Mouse (Mus musculus) neural tube, embryonic 14.5 days (tissue): ENCODE data around the gene Lasp1. TPM values are rescaled to one million over a fixed set of nuclear protein-coding genes. Genes with fewer than 3 reads are reported as not detected.

ENCODE experiments used
- ATAC-seq: fragments of 200-750 bp; cut with Nextera tagmentation; 2 replicates; pipeline ENCODE4 v1.8.0; 2017; ENCODE audit warnings: low read depth, mild to moderate bottlenecking, moderate TSS enrichment, moderate library complexity
- H3K27ac ChIP-seq: fragments of 300-500 bp; sonication (generic); 2 replicates; pipeline ENCODE4 v1.5.1; 2014; ENCODE audit warnings: low read depth, mild to moderate bottlenecking, control low read depth, low read length, moderate library complexity, mixed read lengths
- H3K27me3 ChIP-seq: fragments of 300-500 bp; sonication (generic); 2 replicates; pipeline ENCODE4 v1.6.1; 2014; ENCODE audit warnings: low read length; ENCODE audit not compliant: control insufficient read depth, insufficient read depth
- H3K36me3 ChIP-seq: fragments of 300-500 bp; sonication (generic); 2 replicates; pipeline ENCODE4 v1.6.1; 2014; ENCODE audit warnings: low read length, mixed read lengths; ENCODE audit not compliant: control insufficient read depth, insufficient read depth
- H3K4me1 ChIP-seq: fragments of 300-500 bp; sonication (generic); 2 replicates; pipeline ENCODE4 v1.6.1; 2014; ENCODE audit warnings: low read length; ENCODE audit not compliant: control insufficient read depth, insufficient read depth
- H3K4me2 ChIP-seq: fragments of 300-500 bp; sonication (generic); 2 replicates; pipeline ENCODE4 v1.6.1; 2014; ENCODE audit warnings: mild to moderate bottlenecking, low read depth, low read length, control low read depth
- H3K4me3 ChIP-seq: fragments of 300-500 bp; sonication (generic); 2 replicates; pipeline ENCODE4 v1.5.1; 2014; ENCODE audit warnings: low read depth, low read length, control low read depth, mixed read lengths
- H3K9ac ChIP-seq: fragments of 300-500 bp; sonication (generic); replicated peaks from 2 replicates; pipeline ENCODE4 v1.6.1; 2014; ENCODE audit warnings: low read depth, mild to moderate bottlenecking, control low read depth, low read length, mixed read lengths
- H3K9me3 ChIP-seq: fragments of 300-500 bp; sonication (generic); 2 replicates; pipeline ENCODE4 v1.6.1; 2016; ENCODE audit warnings: low read length; ENCODE audit not compliant: control insufficient read depth
- WGBS: fragments of 180-500 bp; shearing (Covaris S2); extraction: QIAGEN DNeasy Blood & Tissue Kit; methylation state at CpG from one replicate; pipeline ENCODE4 v1.1.7; 2014; 5-methylcytosine and 5-hydroxymethylcytosine counted together
- polyA plus RNA-seq: library from polyadenylated mRNA; unstranded; fragments of >200 nt; fragmentation: Nextera tagmentation; extraction: Ambion mirVana; gene quantifications from 2 replicates; pipeline ENCODE4 v1.2.1, GENCODE M21; 2014

The Lasp1 gene
- polyA plus RNA-seq, 1 experiment from 2014 or later: 82.9 TPM

- no peak overlapping the region for H3K9ac ChIP-seq
Measured at GRCm38 (mm10) chr11:97818571-97818970, 19.8 kb downstream of the Lasp1 start.

GRCm38 (mm10) chr11:97819102-97819501 is 20.3 kb downstream of the Lasp1 start:
- Histone ChIP-seq H3K9me3 (no peaks in the 10 kb centered on the region), H3K27ac (peak overlapping the region; percentile 39; the same call in 1 of the 2 replicates), H3K4me3 (no peak overlapping the region), H3K9ac (no peak overlapping the region), H3K27me3 (no peaks in the 10 kb centered on the region), H3K4me2 (no peak overlapping the region), H3K4me1 (peaks cover 5% of the 10 kb centered on the region; the same call in 1 of the 2 replicates), H3K36me3 (peaks cover 23% of the 10 kb centered on the region)
- ATAC-seq: no peak
- WGBS: 63% methylated on average over 4 of the region's 4 CpGs

More at GRCm38 (mm10) chr11:97818571-97818970, 19.8 kb downstream of the Lasp1 start:
- ATAC-seq: peak; percentile 86; the same call in 1 of the 2 replicates
- WGBS: 5% methylated on average over 4 of the region's 4 CpGs
- Histone ChIP-seq H3K9me3 (no peaks in the 10 kb centered on the region), H3K27ac (no peak overlapping the region), H3K4me2 (no peak overlapping the region), H3K4me3 (no peak overlapping the region), H3K4me1 (peaks cover 8% of the 10 kb centered on the region; the same call in 1 of the 2 replicates), H3K36me3 (peaks cover 24% of the 10 kb centered on the region), H3K27me3 (no peaks in the 10 kb centered on the region)

- Histone ChIP-seq H3K9ac (no peak overlapping the region), H3K4me2 (no peak overlapping the region), H3K4me3 (no peak overlapping the region), H3K27ac (no peak overlapping the region), H3K9me3 (no peaks in the 10 kb centered on the region), H3K27me3 (no peaks in the 10 kb centered on the region), H3K36me3 (peaks cover 27% of the 10 kb centered on the region), H3K4me1 (peaks cover 8% of the 10 kb centered on the region; the same call in 1 of the 2 replicates)
- ATAC-seq: no peak
- WGBS: 85% methylated on average over 5 of the region's 5 CpGs
Measured at GRCm38 (mm10) chr11:97819923-97820322, 21.1 kb downstream of the Lasp1 start.

GRCm38 (mm10) chr11:97820840-97821239 is 22.0 kb downstream of the Lasp1 start:
- Histone ChIP-seq H3K4me1 (peaks cover 8% of the 10 kb centered on the region; the same call in 1 of the 2 replicates), H3K9me3 (no peaks in the 10 kb centered on the region), H3K27ac (no peak overlapping the region), H3K4me3 (no peak overlapping the region), H3K9ac (no peak overlapping the region), H3K4me2 (no peak overlapping the region), H3K27me3 (no peaks in the 10 kb centered on the region), H3K36me3 (peaks cover 25% of the 10 kb centered on the region)
- no peak for ATAC-seq
- 71% methylated on average over 4 of the region's 4 CpGs for WGBS

GRCm38 (mm10) chr11:97821401-97822064 is 22.7 kb downstream of the Lasp1 start:
- Histone ChIP-seq H3K27me3 (no peaks in the 10 kb centered on the region), H3K4me3 (no peak overlapping the region), H3K9me3 (no peaks in the 10 kb centered on the region), H3K36me3 (peaks cover 22% of the 10 kb centered on the region), H3K4me2 (no peak overlapping the region), H3K9ac (no peak overlapping the region), H3K4me1 (peaks cover 8% of the 10 kb centered on the region; the same call in 1 of the 2 replicates), H3K27ac (no peak overlapping the region)
- ATAC-seq: no peak
- WGBS: 96% methylated on average over 8 of the region's 8 CpGs

GRCm38 (mm10) chr11:97822840-97823603 is 24.2 kb downstream of the Lasp1 start:
- Histone ChIP-seq H3K4me2 (no peak overlapping the region), H3K4me3 (no peak overlapping the region), H3K27ac (no peak overlapping the region), H3K4me1 (peaks cover 7% of the 10 kb centered on the region; the same call in 1 of the 2 replicates), H3K9me3 (no peaks in the 10 kb centered on the region), H3K36me3 (peaks cover 33% of the 10 kb centered on the region), H3K27me3 (no peaks in the 10 kb centered on the region), H3K9ac (no peak overlapping the region)
- WGBS: 78% methylated on average over 20 of the region's 20 CpGs
- no peak for ATAC-seq

- Histone ChIP-seq H3K4me3 (no peak overlapping the region), H3K27ac (no peak overlapping the region)
- 97% methylated on average over 11 of the region's 11 CpGs for WGBS
Measured at GRCm38 (mm10) chr11:97824168-97824567, 25.4 kb downstream of the Lasp1 start.

GRCm38 (mm10) chr11:97824895-97825294 is 26.1 kb downstream of the Lasp1 start:
- no peak for ATAC-seq
- no peak overlapping the region for H3K4me3 ChIP-seq
- no peak overlapping the region for H3K4me2 ChIP-seq
- no peaks in the 10 kb centered on the region for H3K27me3 ChIP-seq
- H3K36me3 ChIP-seq: peaks cover 35% of the 10 kb centered on the region
- 70% methylated on average over 6 of the region's 6 CpGs for WGBS
- no peaks in the 10 kb centered on the region for H3K9me3 ChIP-seq
- peak overlapping the region; percentile 52 for H3K27ac ChIP-seq
- H3K4me1 ChIP-seq: 0 out of 2 replicates have a peak, but pooled peaks cover 3% of the 10 kb centered on the region
- H3K9ac ChIP-seq: no peak overlapping the region

More at GRCm38 (mm10) chr11:97824168-97824567, 25.4 kb downstream of the Lasp1 start:
- no peak for ATAC-seq
- H3K4me1 ChIP-seq: 0 out of 2 replicates have a peak, but pooled peaks cover 3% of the 10 kb centered on the region
- no peak overlapping the region for H3K4me2 ChIP-seq
- no peaks in the 10 kb centered on the region for H3K9me3 ChIP-seq
- H3K27me3 ChIP-seq: no peaks in the 10 kb centered on the region
- H3K36me3 ChIP-seq: peaks cover 34% of the 10 kb centered on the region
- no peak overlapping the region for H3K9ac ChIP-seq

GRCm38 (mm10) chr11:97825295-97825694 is 26.5 kb downstream of the Lasp1 start:
- no peaks in the 10 kb centered on the region for H3K9me3 ChIP-seq
- WGBS: 88% methylated on average over 10 of the region's 10 CpGs
- no peak overlapping the region for H3K4me2 ChIP-seq
- H3K36me3 ChIP-seq: peaks cover 39% of the 10 kb centered on the region
- no peak overlapping the region for H3K9ac ChIP-seq
- no peak for ATAC-seq
- no peak overlapping the region for H3K4me3 ChIP-seq
- 0 out of 2 replicates have a peak, but pooled peaks cover 3% of the 10 kb centered on the region for H3K4me1 ChIP-seq
- 0 out of 2 replicates have a peak overlapping the region, but pooled peaks have one; percentile 45 for H3K27ac ChIP-seq
- H3K27me3 ChIP-seq: no peaks in the 10 kb centered on the region
